Mouse (Mus musculus) CD4-positive, CD25-positive, alpha-beta regulatory T cell, adult 2 months (primary cell): ENCODE results near the gene Fbxo42.

Experiments used
- DNase-seq: peaks from one replicate; pipeline ENCODE4 v3.0.0-alpha.2; 2012; ENCODE audit warnings: low read depth, low spot score

Gene Fbxo42

GRCm38 (mm10) chr4:141247776-141248613 lies 100.3 kb downstream of the Fbxo42 start:
- no peak for DNase-seq

GRCm38 (mm10) chr4:141248614-141248978 lies 100.9 kb downstream of the Fbxo42 start:
- no peak for DNase-seq

GRCm38 (mm10) chr4:141249383-141249782 lies 101.7 kb downstream of the Fbxo42 start:
- no peak for DNase-seq

GRCm38 (mm10) chr4:141251071-141251470 lies 103.4 kb downstream of the Fbxo42 start:
- DNase-seq = no peak

- no peak for DNase-seq
These were observed 104.9 kb downstream of the Fbxo42 start for GRCm38 (mm10) chr4:141252641-141253040.
